ENCODE assay signal across 20 mouse cellular contexts in the genomic region with DNA sequence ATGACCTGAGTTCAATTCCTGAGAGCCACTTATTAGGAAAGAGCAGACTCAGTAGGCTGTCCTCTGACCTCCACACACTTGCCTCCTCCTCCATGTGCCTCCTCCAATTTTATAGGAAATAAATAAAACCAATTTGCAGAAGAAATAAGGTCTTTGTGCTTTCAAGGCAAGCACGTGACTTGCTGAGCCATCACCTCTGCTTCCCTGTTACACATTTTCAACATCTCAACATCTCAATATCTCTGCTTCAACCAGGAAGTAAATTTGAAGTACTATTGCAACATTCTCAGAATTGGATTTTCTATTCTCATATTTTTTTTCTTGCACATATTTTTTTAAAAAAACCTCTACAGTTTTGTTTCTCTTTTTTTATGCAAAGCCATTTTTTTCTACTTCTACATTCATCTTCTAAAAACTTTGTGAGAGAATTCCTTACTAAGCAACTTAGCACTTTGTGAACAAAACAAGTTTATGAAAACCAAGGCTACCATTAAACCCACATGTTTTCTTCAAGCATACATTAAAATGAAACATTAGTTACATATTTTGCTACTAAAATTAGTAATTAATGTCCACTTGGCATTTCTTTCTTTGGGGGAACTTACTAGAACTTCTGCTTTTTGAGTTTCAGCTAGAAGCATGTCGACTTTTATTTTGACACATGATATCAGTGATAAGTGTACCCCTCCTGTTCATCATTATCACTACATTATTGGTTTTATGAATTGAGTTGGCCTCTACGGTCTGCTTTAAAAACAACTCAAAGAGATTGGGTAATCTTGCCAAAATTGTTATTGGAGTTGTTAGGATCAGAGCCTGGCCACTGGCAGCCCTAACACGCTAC. TPM values are rescaled to one million over a fixed set of nuclear protein-coding genes. Genes with fewer than 3 reads are reported as not detected.
DNase-seq lines count a peak whose midpoint lies in the region; ATAC-seq and TF ChIP-seq lines count a peak whose summit lies in the region.
"Had no signal": no experiment of that assay in that cellular context is flagged by ENCODE, and none has a peak within 500 bp of the region (broad histone marks: within the 10 kb centered on the region; RNA-seq: fewer than 3 reads in every experiment).

No protein-coding gene starts in this region.

- H3K27ac ChIP-seq in spleen, adult 2 months (ENCODE audit: insufficient read depth, low read length), result peak overlapping the region; percentile 91
- H3K27ac ChIP-seq: embryonic facial prominence, embryonic 10.5 days; hindbrain, postnatal 0 days; liver, embryonic 15.5 days; midbrain, embryonic 15.5 days had no signal

- peak; percentile 37 for ATAC-seq in granulocyte monocyte progenitor cell, adult 5-6 weeks (replicated peaks; ENCODE audit: poor library complexity, severe bottlenecking)
- ATAC-seq: hindbrain, postnatal 0 days; midbrain, embryonic 15.5 days had no signal

- WGBS in spleen, adult 2 months, result 41% methylated on average over 4 of the region's 4 CpGs

- no peak for TF ChIP-seq CTCF in spleen, adult 2 months (IDR thresholded peaks at IDR 0.05; ENCODE audit: extremely low read depth, insufficient read depth, insufficient read length, insufficient replicate concordance)

- DNase-seq in heart, adult 9 months (ENCODE audit: low spot score in 2 of 2), result peak; percentile 12 to 23
- no peak for DNase-seq in heart, postnatal 4 days
- peak in 1 of 2 experiments; percentile 33 for DNase-seq in spleen, adult 2 months (ENCODE audit: low read depth in 1 of 2, low spot score in 2 of 2)
- no peak for DNase-seq in spleen, postnatal 14 days (ENCODE audit: low spot score in 2 of 2)
- no peak for DNase-seq in frontal cortex, postnatal 10 days (ENCODE audit: low spot score in 2 of 2)
- DNase-seq in urinary bladder, postnatal 10 days (ENCODE audit: low spot score), result no peak
- no peak for DNase-seq in cerebellum, adult 11 months
- DNase-seq: cerebellum, postnatal 25 days; gastrocnemius, postnatal 10 days; heart, postnatal 36 days; kidney, adult 11 months; kidney, postnatal 14 days; layer of hippocampus, adult 9-11 months; thymus, postnatal 4 days had no signal

- no peak for TF ChIP-seq POLR2A in spleen, adult 2 months (IDR thresholded peaks at IDR 0.05; ENCODE audit: low read depth, low read length)

- peaks cover 38% of the 10 kb centered on the region for H3K4me1 ChIP-seq in spleen, adult 2 months (ENCODE audit: control insufficient read depth, insufficient read depth, insufficient read length)
- H3K4me1 ChIP-seq: embryonic facial prominence, embryonic 10.5 days; liver, embryonic 15.5 days; midbrain, embryonic 15.5 days had no signal

- H3K27me3 ChIP-seq in spleen, adult 2 months (ENCODE audit: control insufficient read depth, insufficient read depth, low read length), result no peaks in the 10 kb centered on the region
- H3K27me3 ChIP-seq: liver, embryonic 15.5 days; megakaryocyte, embryonic 14.5 days; midbrain, embryonic 15.5 days had no signal

- no peaks in the 10 kb centered on the region for H3K36me3 ChIP-seq in spleen, adult 2 months (ENCODE audit: control insufficient read depth, insufficient read depth, low read length)
- H3K36me3 ChIP-seq: embryonic facial prominence, embryonic 10.5 days; liver, embryonic 15.5 days; midbrain, embryonic 15.5 days had no signal

- H3K4me3 ChIP-seq in spleen, adult 2 months (ENCODE audit: extremely low read depth, insufficient read depth, insufficient read length), result no peak overlapping the region
- H3K4me3 ChIP-seq: embryonic facial prominence, embryonic 10.5 days; liver, embryonic 15.5 days; megakaryocyte, embryonic 14.5 days; midbrain, embryonic 15.5 days had no signal

RNA-seq across cellular contexts. Expression of a gene that starts 35.5 kb away (rescaled TPM):
- 100 to 1,000 TPM; 353 to 370 TPM for total RNA-seq in heart, postnatal 4 days (2021)
- 80.7 and 89.6 TPM in 2 replicates for polyA plus RNA-seq in spleen, adult 2 months (2012; rRNA removed)
- 426 TPM in 2 replicates for total RNA-seq in granulocyte monocyte progenitor cell, adult 5-6 weeks (2014; fragmentation: Nextera tagmentation)
- total RNA-seq in granulocyte monocyte progenitor cell, adult 5-6 weeks (2017), result 889 and 988 TPM in 2 replicates

Comparison
In these comparisons a context has a peak if more than half of its experiments do, and no peak if none do; other contexts are left out.
1. DNase-seq: peak in heart, adult 9 months (2 of 2); none in heart, postnatal 4 days (single experiment), spleen, postnatal 14 days (0 of 2), frontal cortex, postnatal 10 days (0 of 2), urinary bladder, postnatal 10 days (single experiment) and cerebellum, adult 11 months (single experiment).